Mouse (Mus musculus) urinary bladder, postnatal 4 days (tissue): ENCODE results near the gene Acta2.

ENCODE experiments used
- DNase-seq, 2 experiments: peaks; one replicate each; pipeline ENCODE4 v3.0.0; 2021 to 2022; ENCODE audit warnings: low spot score in 2 of 2

The Acta2 gene

GRCm38 (mm10) chr19:34270106-34270726 is 14.8 kb upstream of the Acta2 start:
- no peak for DNase-seq

- DNase-seq: no peak
Observed at GRCm38 (mm10) chr19:34268991-34269390, 13.6 kb upstream of the Acta2 start.

DNA sequence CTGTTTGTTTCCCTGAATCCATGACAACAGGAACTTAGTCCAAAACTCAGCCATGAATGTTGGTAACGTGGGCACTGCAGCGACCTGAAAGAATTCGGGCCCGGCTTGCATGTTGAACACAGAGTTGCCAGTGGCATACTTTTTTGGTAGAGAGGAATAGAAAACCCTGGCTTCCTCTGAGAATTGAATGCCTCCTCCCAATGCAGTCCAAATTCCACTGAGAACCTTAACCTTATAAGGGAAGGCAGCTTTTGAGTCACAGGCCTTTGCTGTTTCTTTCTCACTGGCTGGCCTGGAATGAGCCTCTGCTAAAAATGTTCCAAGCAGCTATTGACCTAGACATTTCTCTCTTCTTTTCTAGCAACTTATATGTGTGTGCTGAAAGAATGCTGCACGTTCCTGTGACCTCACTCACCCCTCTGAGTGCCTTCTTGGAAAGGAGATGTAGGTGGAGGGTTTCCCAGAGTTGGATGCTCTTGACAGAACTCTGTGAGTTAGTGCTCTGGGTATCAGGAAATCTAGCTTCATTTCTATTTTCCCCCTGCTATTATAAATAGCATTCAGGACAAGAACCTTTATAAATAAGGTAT is 10.3 kb upstream of the Acta2 start:
- DNase-seq: no peak

DNA sequence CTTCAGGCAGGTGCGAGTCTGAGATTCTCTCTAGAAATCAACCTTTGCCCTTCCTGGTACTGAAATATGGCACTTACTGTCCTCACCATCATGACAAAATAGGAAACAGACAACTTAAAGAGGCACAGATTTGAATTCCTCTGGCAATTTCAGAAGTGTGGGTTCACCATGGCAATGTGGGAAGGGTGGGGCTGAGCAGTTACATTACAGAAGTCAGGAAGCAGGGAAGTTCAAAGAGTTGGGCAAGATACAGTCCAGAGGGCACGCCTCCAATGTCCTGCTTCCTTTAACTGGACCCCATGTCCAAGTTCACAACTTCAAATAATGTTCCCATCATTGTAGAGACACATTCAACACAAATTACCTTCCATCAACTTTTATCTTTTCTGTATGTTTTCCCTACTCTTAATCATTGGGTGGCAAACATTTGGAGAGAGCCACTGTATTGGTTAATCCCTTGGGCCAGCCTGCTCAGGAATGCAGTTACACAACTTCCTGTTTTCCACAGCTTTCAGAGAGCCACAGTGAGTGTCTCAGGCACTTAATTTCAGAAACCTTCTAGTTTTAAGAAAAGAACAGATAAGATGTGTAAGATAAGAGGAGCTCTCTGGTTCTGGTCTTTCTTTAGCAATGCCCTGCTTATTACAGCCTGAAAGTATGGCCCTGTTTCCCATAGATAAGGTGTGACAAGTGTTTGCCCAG is 7.0 kb upstream of the Acta2 start:
- DNase-seq: no peak

GRCm38 (mm10) chr19:34256936-34257335 is 1.5 kb upstream of the Acta2 start:
- no peak for DNase-seq

DNA sequence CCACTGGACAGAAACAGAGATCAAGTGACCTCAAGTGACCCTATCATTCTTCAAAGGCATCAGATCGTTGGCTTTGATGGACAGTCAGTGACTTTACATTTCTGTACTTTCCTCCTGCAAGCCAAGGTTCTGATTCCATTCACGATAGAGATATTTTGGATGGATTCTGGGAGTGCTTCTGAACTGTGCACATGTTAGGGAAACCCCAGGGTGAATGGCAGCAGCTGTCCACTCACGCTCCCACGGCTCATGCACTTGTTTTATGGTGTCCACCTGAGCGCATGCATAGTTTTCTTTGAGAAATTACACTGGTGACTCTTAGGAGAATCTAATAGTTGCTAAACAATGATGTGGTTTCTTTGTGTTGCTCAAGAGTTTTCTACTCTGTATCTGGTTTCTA is 759 bp upstream of the Acta2 start:
- DNase-seq: no peak

DNA sequence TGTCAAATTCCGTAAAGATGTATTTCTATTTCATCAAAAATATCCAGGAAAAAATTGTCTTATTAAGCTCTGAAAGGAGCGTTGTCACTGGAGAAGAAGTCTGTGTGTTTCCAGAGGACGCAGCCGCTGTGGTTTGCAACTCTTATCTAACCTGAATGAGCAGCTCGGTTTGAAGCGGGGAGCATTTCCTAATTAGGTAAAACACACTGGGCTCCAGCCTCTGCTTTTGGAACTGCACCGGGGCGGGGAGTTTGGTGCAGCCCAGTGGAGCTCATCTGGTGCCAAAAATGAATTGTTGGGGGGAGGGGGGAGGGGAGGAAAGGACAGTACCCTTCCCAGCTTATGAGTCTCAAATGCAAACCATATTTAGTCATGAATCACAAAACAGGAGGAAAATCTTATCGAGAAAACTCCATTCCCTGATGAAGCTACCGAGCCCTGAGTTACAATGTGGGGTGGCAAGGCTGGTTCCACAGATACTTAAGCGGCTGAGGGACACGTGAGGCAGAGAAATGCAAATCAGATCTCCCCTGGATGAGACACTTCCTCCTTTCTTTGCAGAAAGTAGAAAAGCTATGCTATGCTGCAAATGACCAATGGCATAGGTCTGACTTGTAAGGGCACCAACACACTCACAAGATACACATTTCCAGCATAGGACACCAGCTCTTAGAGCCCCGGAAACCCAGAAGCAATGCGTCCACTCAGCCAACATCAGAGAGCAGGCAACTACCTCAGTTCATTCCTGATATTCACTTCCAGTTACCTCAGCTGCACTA is 1.1 kb downstream of the Acta2 start:
- DNase-seq: no peak

DNA sequence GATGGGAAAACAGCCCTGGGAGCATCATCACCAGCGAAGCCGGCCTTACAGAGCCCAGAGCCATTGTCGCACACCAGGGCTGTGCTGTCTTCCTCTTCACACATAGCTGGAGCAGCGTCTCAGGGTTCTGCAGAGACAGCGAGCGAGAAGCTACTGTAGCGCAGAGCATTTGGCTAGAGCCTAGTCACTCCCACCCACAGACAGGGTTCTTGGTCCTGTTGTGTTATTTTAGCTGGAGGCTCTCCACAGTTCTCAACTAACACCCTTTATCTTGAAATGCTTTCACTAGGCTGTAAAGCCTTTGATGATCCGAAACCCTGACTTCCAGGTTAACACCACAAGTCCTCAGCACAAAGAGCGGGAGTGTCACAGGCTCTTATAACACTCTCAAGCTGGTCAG is 2.9 kb downstream of the Acta2 start:
- no peak for DNase-seq

GRCm38 (mm10) chr19:34251900-34252299 is 3.5 kb downstream of the Acta2 start:
- no peak for DNase-seq

DNA sequence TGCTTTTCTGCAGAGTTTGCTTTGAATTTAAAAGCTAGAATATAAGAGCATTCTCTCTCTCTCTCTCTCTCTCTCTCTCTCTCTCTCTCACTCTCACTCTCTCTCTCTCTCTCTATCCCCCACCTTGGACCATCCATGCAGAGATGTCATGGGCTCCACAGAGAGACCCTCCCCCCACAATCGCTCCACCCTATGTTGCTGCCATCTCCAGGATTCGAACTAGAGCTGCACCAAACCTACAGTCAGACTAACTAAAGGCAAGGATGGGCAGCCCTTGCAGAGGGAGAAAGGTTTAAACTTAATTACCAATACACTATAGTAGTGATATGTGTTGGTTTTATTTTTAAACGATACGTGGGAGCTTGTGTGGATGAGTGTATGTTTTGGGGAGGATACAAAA is 4.8 kb downstream of the Acta2 start:
- DNase-seq: no peak

DNA sequence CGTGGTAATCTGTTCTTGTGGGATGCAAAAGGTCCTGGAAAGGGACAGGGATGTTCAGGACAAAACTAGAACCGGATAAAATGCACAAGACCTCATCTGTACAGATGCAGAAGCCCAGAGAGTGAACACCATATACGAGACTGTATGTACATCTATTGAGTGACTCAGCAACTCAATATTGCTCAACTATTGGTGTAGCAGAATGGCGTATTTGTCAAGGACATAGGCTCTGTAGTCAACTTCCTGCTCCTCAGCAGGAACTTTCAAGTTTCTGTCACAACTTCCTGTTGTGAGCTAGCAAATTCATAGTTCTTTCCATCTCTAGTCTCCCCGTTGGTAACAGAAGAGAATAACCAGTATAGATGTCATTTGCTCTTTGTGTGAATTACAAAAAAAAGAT is 6.8 kb downstream of the Acta2 start:
- DNase-seq: no peak

- no peak for DNase-seq
Observed at GRCm38 (mm10) chr19:34244056-34244455, 11.3 kb downstream of the Acta2 start.

- DNase-seq: no peak
Observed at GRCm38 (mm10) chr19:34242925-34243324, 12.5 kb downstream of the Acta2 start.

DNA sequence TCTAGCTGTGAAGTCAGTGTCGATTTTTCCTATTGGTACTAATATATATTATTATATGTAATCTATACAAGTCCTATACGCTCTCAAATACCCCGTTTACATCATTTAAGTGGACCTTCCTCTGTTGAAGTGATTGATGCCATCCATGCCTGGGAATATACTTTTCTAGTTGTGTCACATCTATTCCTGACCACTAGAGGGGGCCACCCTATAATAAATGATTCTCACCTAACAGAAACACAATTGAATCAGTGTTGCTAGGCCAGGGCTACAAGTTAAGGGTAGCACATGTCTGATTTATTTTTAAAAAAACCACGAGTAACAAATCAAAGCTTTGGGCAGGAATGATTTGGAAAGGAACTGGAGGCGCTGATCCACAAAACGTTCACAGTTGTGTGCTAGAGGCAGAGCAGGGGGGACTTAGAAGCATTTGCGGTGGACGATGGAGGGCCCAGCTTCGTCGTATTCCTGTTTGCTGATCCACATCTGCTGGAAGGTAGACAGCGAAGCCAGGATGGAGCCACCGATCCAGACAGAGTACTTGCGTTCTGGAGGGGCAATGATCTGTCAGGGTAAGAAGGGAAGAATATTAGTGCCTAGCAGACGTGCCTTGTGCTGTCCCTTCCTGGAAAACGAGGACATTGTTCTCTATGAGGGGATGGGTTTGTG is 14.0 kb downstream of the Acta2 start:
- no peak for DNase-seq

- DNase-seq: no peak
Observed at GRCm38 (mm10) chr19:34240273-34241039, 14.9 kb downstream of the Acta2 start.

DNA sequence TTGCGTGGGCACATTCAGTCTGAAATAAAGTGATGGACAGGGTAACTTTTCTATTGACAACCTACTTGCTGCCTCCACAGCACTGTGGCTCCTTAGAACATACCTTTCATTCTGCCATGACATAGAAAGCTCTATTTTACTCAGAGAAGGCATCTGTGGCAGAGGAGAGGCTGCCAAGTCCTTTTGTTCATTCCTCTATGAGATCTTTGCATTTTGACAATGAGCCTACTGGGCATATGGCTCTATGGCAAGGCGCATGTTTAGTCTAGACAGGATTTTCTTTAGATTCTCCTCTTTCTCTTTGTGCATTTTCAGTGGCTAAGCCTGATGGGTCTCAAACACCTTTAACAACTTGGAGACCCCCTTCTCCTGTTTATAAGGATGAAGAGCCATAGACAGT is 17.6 kb downstream of the Acta2 start:
- DNase-seq: no peak

GRCm38 (mm10) chr19:34236049-34236448 is 19.3 kb downstream of the Acta2 start:
- DNase-seq: no peak

DNA sequence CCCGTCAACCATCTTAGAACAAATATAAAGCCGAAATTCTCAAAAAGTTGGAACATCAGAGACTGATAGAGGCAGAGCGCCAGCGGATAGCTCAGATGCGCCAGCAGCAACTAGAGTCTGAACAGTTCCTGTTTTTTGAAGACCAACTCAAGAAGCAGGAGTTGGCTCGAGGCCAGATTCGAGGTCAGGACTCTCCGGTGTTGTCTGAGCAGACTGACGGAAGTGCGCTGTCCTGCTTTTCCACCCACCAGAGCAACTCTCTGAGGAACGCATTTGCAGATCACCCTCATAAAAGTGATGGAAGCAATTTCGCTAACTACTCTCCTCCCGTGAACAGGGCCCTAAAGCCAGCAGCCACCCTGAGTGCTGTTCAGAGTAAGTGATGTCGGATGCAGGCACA is 21.4 kb downstream of the Acta2 start:
- DNase-seq: peak; percentile 56 to 83

- no peak for DNase-seq
Observed at GRCm38 (mm10) chr19:34232326-34232725, 23.1 kb downstream of the Acta2 start.

GRCm38 (mm10) chr19:34231596-34231995 is 23.8 kb downstream of the Acta2 start:
- no peak for DNase-seq

- no peak for DNase-seq
Observed at GRCm38 (mm10) chr19:34222805-34223204, 32.6 kb downstream of the Acta2 start.
